Mouse (Mus musculus) lung, embryonic 16.5 days (tissue): ENCODE results near the gene Bpifb3. TPM values are rescaled to one million over a fixed set of nuclear protein-coding genes. Genes with fewer than 3 reads are reported as not detected.

ENCODE experiments used
- ATAC-seq: fragments of 200-750 bp; cut with Nextera tagmentation; 2 replicates; pipeline ENCODE4 v1.8.0; 2017; ENCODE audit warnings: low read depth, mild to moderate bottlenecking, moderate library complexity
- H3K27ac ChIP-seq: fragments of 300-500 bp; sonication (generic); 2 replicates; pipeline ENCODE4 v1.5.1; 2014; ENCODE audit warnings: mild to moderate bottlenecking, control low read depth, low read length
- H3K27me3 ChIP-seq: fragments of 300-500 bp; sonication (generic); 2 replicates; pipeline ENCODE4 v1.6.1; 2014; ENCODE audit warnings: low read depth, low read length, mixed read lengths; ENCODE audit not compliant: control insufficient read depth, insufficient read depth
- H3K36me3 ChIP-seq: fragments of 300-500 bp; sonication (generic); 2 replicates; pipeline ENCODE4 v1.6.1; 2014; ENCODE audit warnings: low read length; ENCODE audit not compliant: control insufficient read depth, insufficient read depth
- H3K4me1 ChIP-seq: fragments of 300-500 bp; sonication (generic); replicated peaks from 2 replicates; pipeline ENCODE4 v1.6.1; 2014; ENCODE audit warnings: low read length, mixed read lengths; ENCODE audit not compliant: control insufficient read depth, insufficient read depth
- H3K4me2 ChIP-seq: fragments of 300-500 bp; sonication (generic); 2 replicates; pipeline ENCODE4 v1.6.1; 2014; ENCODE audit warnings: low read depth, low read length, control low read depth
- H3K4me3 ChIP-seq: fragments of 300-500 bp; sonication (generic); 2 replicates; pipeline ENCODE4 v1.5.1; 2014; ENCODE audit warnings: mild to moderate bottlenecking, low read length, control low read depth
- H3K9ac ChIP-seq: fragments of 300-500 bp; sonication (generic); 2 replicates; pipeline ENCODE4 v1.6.1; 2014; ENCODE audit warnings: low read length, control low read depth
- H3K9me3 ChIP-seq: fragments of 300-500 bp; sonication (generic); 2 replicates; pipeline ENCODE4 v1.6.1; 2016; ENCODE audit warnings: low read length; ENCODE audit not compliant: control insufficient read depth
- WGBS: fragments of 180-500 bp; shearing (Covaris S2); extraction: QIAGEN DNeasy Blood & Tissue Kit; methylation state at CpG from one replicate; pipeline ENCODE4 v1.1.7; 2014; 5-methylcytosine and 5-hydroxymethylcytosine counted together
- polyA plus RNA-seq: library from polyadenylated mRNA; unstranded; fragments of >200 nt; fragmentation: Nextera tagmentation; extraction: Ambion mirVana; gene quantifications from 2 replicates; pipeline ENCODE4 v1.2.1, GENCODE M21; 2015

Gene Bpifb3
- polyA plus RNA-seq, 1 experiment from 2014 or later = not detected

DNA sequence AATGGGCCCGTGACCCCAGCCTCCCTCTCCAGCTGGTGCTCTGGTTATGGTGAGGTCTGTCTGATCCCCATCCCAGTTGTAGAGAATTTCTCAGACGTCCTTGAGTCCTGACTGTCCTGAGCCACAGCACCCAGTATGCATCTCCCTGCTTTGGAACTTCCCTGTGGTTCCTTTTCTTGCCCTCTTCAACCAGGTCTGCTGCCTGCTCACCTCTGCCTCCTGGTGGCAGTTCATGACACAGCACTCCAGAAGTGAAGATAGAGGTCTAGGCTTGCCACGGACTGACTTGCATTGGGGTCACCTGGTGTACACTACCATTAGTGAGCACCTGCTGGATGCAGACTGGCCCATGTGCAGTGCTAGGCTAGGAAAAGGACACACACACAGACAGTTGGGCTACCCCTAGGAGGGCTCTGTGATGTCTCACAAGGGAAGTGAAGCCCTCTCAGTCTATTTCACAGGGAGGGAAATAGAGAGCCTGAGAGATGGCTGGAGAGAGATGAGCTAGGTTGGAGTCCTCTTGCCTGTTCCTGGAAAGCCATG, 11.9 kb downstream of the Bpifb3 start:
- ATAC-seq = no peak
- Histone ChIP-seq H3K4me1 (no peaks in the 10 kb centered on the region), H3K9me3 (no peaks in the 10 kb centered on the region), H3K4me3 (no peak overlapping the region), H3K27ac (no peak overlapping the region), H3K9ac (no peak overlapping the region), H3K4me2 (no peak overlapping the region), H3K36me3 (no peaks in the 10 kb centered on the region), H3K27me3 (no peaks in the 10 kb centered on the region)
- 46% methylated on average over 3 of the region's 3 CpGs for WGBS

DNA sequence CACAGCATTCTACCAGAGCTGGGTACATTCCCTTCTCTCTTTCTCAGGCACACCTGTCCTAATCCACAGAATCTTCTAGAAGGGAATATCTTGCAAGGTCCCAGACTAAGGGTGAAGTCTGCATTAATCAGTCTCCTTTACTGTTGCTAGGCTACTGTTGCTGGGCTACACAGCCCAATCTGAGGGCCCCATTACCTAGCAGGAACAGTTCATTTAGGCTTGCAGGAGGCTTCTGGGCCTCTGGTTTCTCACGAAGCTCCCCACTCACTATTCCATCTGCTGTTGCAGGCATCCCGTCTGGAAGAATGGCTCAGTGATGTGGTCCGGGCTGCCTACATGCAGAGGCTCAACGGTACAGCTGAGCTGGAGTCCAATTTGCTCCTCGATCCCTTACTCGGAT, 13.1 kb downstream of the Bpifb3 start:
- H3K36me3 ChIP-seq = no peaks in the 10 kb centered on the region
- WGBS = 71% methylated on average over 6 of the region's 6 CpGs
- no peaks in the 10 kb centered on the region for H3K9me3 ChIP-seq
- no peak overlapping the region for H3K4me2 ChIP-seq
- H3K27me3 ChIP-seq = no peaks in the 10 kb centered on the region
- no peak for ATAC-seq
- H3K9ac ChIP-seq = no peak overlapping the region
- no peak overlapping the region for H3K27ac ChIP-seq
- H3K4me3 ChIP-seq = no peak overlapping the region
- H3K4me1 ChIP-seq = no peaks in the 10 kb centered on the region

DNA sequence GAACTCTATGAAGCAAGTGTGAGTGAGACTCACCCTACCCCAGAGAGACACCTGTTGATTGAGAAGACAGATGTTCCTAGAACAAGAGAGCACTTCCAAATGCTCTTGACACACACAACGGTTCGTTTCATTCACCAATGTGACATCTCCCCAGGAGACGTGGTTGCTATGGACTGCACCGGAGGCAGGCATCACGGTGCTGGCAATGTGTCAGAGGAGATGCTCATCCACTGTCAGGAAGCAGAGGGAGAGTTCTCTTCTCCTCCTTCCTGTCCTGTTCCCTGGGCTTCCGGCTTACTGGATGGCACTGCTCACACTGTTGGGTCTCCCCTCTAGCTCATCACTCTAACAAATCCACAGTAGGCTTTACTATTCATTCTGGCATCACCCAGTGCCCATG, 15.3 kb downstream of the Bpifb3 start:
- H3K27me3 ChIP-seq = no peaks in the 10 kb centered on the region
- H3K9ac ChIP-seq = no peak overlapping the region
- 69% methylated on average over 6 of the region's 6 CpGs for WGBS

DNA sequence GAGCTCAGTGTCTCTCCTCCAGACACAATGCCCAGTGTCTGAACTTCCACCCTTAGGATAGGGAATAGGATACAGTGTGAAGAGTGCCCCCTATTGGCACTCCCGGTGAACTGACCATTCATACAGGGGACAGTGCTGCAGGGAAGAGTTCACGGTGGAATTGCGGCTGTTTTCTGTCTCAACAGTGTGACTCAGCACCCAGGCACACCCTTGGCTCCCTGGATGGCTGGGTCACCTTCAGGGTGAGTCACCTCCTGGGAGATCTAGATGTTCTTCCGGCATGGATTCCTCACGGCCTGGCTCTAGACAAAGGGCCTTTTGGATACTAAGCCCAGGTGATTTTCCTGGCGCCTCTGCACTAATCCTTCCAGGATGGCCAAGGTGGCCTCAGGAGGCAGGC, 17.3 kb downstream of the Bpifb3 start:
- Histone ChIP-seq H3K36me3 (no peaks in the 10 kb centered on the region), H3K9ac (no peak overlapping the region), H3K27me3 (no peaks in the 10 kb centered on the region), H3K4me3 (no peak overlapping the region), H3K27ac (no peak overlapping the region), H3K9me3 (no peaks in the 10 kb centered on the region), H3K4me2 (no peak overlapping the region), H3K4me1 (no peaks in the 10 kb centered on the region)
- ATAC-seq = no peak
- WGBS = 88% methylated on average over 6 of the region's 6 CpGs

More for the DNA sequence above, 15.3 kb downstream of the Bpifb3 start:
- Histone ChIP-seq H3K4me2 (no peak overlapping the region), H3K4me1 (no peaks in the 10 kb centered on the region), H3K27ac (no peak overlapping the region), H3K9me3 (no peaks in the 10 kb centered on the region), H3K36me3 (no peaks in the 10 kb centered on the region), H3K4me3 (no peak overlapping the region)
- no peak for ATAC-seq

DNA sequence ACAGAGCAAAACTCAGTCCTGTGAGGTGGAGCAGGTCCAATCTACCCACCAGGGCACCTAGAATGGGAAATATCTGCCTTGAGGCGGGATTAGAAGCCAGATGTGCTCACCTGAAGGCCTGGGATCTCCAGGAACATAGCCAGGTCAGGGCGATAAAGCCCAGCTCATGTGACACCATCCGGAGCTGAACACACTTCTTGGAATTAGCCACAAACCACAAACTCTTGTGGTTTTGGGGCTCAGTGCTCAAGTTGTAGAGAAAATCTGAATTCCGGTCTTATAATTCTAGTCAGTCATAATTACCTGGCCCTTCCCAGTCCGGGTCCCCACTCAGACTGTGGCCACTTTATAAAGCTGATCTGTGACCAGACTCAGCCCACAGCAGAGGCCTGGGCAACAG, 19.8 kb downstream of the Bpifb3 start, which contains the start of gene Bpifb4:
Gene Bpifb4, plus strand, starts transcription at position 370 of the 400 bp plus-strand sequence.
- Histone ChIP-seq H3K36me3 (no peaks in the 10 kb centered on the region), H3K4me2 (no peak within 1 kb of the TSS), H3K27me3 (no peaks in the 10 kb centered on the region), H3K9ac (no peak within 1 kb of the TSS), H3K9me3 (no peaks in the 10 kb centered on the region), H3K27ac (no peak within 1 kb of the TSS), H3K4me1 (no peaks in the 10 kb centered on the region), H3K4me3 (no peak within 1 kb of the TSS)
- ATAC-seq = no peak
- WGBS = 83% methylated on average over 5 of the region's 5 CpGs

DNA sequence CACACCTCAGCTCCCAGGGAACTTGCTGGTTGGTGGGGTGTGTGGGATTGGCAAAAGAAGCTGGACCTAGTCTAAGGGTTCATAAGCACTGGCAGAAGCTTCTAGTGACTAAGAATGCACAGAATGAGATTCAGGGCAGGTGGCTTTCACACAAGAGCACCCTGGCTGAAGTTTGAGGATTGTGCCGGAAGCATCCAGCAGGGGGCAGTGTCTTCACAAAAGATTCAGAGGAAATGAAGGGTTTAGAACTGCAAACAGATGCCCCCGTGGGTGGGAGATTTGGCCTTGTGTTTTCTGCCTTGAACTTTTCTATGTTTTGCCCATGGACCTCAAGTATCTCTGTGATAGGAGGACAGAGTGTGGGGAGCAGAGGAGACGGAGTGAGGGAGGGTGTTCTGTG, 25.5 kb downstream of the Bpifb3 start:
- Histone ChIP-seq H3K4me3 (no peak overlapping the region), H3K9ac (no peak overlapping the region), H3K4me2 (no peak overlapping the region), H3K27me3 (no peaks in the 10 kb centered on the region), H3K27ac (no peak overlapping the region), H3K36me3 (no peaks in the 10 kb centered on the region), H3K4me1 (no peaks in the 10 kb centered on the region), H3K9me3 (no peaks in the 10 kb centered on the region)
- WGBS = 22% methylated on average over 3 of the region's 3 CpGs
- no peak for ATAC-seq

DNA sequence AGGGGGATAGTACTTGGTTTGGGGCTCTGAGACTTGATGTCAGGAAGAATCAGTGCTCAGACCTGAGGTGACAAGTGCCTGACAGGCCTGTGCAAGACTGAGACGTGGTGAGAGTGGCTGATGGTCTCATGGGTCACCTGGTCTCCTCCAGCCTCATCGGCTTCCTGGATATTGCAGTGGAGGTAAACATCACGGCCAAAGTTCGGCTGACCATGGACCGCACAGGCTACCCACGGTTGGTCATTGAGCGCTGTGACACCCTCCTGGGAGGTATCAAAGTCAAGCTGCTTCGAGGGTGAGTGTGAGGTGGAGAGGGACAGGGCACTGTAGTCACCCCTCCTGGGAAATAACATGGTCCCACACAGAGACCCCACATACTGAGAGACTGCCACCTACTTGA, 26.5 kb downstream of the Bpifb3 start:
- Histone ChIP-seq H3K4me2 (no peak overlapping the region), H3K27me3 (no peaks in the 10 kb centered on the region), H3K27ac (no peak overlapping the region), H3K9me3 (no peaks in the 10 kb centered on the region), H3K4me1 (no peaks in the 10 kb centered on the region), H3K36me3 (no peaks in the 10 kb centered on the region), H3K9ac (no peak overlapping the region), H3K4me3 (no peak overlapping the region)
- no peak for ATAC-seq
- WGBS = 73% methylated on average over 8 of the region's 8 CpGs

DNA sequence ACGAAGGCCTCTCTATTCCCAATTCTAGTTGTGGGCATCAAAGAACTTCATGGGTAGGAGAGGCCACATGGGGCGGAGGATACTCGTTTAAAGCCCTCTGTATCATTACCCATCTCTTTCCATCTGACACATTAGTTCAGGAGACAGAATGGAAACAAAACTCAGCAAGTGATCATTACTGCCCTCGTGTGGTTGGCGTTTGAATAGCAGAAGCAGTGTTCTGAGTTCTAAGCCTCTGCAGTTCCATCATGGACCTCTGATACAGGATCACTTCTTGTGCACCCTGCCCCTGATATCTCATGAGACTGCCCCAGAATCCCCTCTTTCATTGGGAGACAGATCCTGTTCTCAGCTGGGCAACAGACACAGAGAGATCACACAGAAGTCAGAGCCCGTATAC, 34.9 kb downstream of the Bpifb3 start:
- no peaks in the 10 kb centered on the region for H3K4me1 ChIP-seq
- ATAC-seq = no peak
- H3K27me3 ChIP-seq = no peaks in the 10 kb centered on the region
- no peak overlapping the region for H3K27ac ChIP-seq
- no peaks in the 10 kb centered on the region for H3K9me3 ChIP-seq
- no peak overlapping the region for H3K4me2 ChIP-seq
- no peaks in the 10 kb centered on the region for H3K36me3 ChIP-seq
- 24% methylated on average over 6 of the region's 6 CpGs for WGBS
- no peak overlapping the region for H3K9ac ChIP-seq
- no peak overlapping the region for H3K4me3 ChIP-seq

DNA sequence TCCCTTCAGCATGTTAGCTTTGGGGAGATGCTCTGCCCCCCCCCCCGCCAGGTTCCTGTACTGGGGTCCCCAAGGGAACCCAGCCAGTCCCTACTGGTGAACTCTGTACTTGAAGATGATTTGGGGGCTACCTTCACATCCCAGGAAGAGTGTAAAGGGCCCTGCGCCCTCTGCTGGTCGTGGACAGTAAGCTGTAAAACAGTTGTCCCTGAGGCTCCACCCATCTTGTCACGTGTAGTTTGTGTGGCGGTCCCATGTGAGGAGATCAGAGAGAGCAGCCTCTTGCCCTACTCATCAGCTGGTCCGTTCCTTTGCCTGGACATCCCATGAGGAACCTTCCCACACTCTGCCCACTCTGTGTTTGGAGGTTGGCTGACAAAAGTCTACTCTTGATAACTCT, 35.8 kb downstream of the Bpifb3 start:
- H3K27me3 ChIP-seq = no peaks in the 10 kb centered on the region
- H3K9ac ChIP-seq = no peak overlapping the region
- ATAC-seq = 0 out of 2 replicates have a peak, but pooled peaks have one; percentile 38
- 7% methylated on average over 6 of the region's 6 CpGs for WGBS
- no peaks in the 10 kb centered on the region for H3K9me3 ChIP-seq
- H3K36me3 ChIP-seq = no peaks in the 10 kb centered on the region
- peak overlapping the region; percentile 33; the same call in 1 of the 2 replicates for H3K4me2 ChIP-seq
- no peaks in the 10 kb centered on the region for H3K4me1 ChIP-seq
- H3K4me3 ChIP-seq = no peak overlapping the region
- no peak overlapping the region for H3K27ac ChIP-seq

DNA sequence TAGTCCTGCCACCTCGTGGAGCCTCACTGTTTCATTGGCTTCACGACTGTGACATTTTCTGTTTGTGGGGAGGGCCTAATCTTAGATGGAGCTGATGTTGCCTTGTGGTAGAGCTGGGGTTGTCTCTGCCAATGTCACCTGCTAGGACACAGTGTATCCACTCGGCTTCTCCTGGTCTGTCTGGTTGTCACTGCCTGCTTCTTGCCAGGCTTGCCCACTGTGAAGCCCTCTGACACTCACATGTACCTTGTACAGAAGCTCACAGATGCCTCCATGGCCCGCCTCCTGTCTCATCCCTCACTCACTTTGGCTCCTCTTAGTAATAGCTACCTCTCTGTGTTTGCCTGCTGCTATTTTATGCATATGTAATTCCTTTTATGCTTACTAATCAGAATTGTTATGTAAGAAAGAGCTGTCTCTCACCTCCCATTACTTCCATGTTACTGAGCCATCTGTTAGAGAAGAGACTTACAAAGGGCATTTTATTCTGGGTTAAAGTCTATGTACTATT, 44.8 kb downstream of the Bpifb3 start:
- H3K9me3 ChIP-seq = no peaks in the 10 kb centered on the region
- H3K4me1 ChIP-seq = no peaks in the 10 kb centered on the region
- no peaks in the 10 kb centered on the region for H3K27me3 ChIP-seq
- no peak for ATAC-seq
- H3K9ac ChIP-seq = no peak overlapping the region
- H3K36me3 ChIP-seq = no peaks in the 10 kb centered on the region
- H3K4me3 ChIP-seq = no peak overlapping the region
- H3K27ac ChIP-seq = no peak overlapping the region
- H3K4me2 ChIP-seq = no peak overlapping the region
- WGBS = 57% methylated on average over 4 of the region's 4 CpGs
